Mouse (Mus musculus): ENCODE results near the gene B230219D22Rik. TPM values are rescaled to one million over a fixed set of nuclear protein-coding genes. Genes with fewer than 3 reads are reported as not detected.

The B230219D22Rik gene
- polyA plus RNA-seq, 1 experiment from 2014 or later = 74.6 TPM

DNA sequence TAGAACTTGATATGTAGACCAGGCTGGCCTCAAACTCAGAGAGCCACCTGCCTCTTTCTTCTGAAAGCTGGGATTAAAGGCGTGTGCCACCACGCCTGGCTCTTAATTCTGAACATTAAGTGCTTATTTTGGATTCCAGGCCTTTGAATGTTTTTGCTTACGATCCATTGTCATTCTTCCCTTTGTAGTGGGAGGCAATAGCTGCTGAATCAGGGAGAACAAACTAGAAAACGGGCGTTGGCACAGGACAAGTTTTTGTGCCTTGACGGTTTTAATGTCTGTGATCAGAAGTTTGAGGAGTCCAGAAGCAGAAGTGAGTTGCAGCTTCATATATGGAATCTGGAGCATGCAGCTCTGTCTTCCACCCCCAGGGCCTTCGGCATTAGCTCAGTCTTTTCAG lies 37.8 kb downstream of the B230219D22Rik start:
- 90% methylated on average over 7 of the region's 7 CpGs for WGBS
- Histone ChIP-seq H3K36me3 (no peaks in the 10 kb centered on the region), H3K9ac (no peak overlapping the region), H3K9me3 (replicated peaks) (no peaks in the 10 kb centered on the region), H3K4me1 (no peaks in the 10 kb centered on the region), H3K27me3 (no peaks in the 10 kb centered on the region), H3K4me3 (no peak overlapping the region), H3K4me2 (replicated peaks) (no peak overlapping the region), H3K27ac (no peak overlapping the region)
- ATAC-seq (ENCODE audit: low FRiP score) = no peak

DNA sequence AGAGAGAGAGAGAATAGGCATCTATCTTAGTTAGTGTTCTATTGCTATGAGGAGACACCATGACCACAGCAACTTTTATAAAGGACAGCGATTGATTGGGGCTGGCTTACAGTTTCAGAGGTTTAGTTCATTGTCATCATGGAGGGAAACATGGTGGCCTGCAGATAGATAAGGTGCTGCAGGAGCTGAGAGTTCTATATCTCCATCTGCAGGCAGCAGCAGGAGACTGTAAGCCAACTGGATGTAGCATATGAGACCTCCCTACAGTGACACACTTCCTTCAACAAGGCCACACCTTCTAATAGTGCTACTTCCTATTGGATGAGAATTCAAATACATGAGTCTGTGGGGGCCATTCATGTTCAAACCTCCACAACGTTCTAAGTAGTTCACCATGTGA lies 39.2 kb downstream of the B230219D22Rik start:
- no peaks in the 10 kb centered on the region for H3K9me3 ChIP-seq (replicated peaks)
- H3K4me3 ChIP-seq = no peak overlapping the region
- H3K36me3 ChIP-seq = no peaks in the 10 kb centered on the region
- 87% methylated on average over 2 of the region's 2 CpGs for WGBS
- no peak overlapping the region for H3K9ac ChIP-seq
- no peak overlapping the region for H3K4me2 ChIP-seq (replicated peaks)
- ATAC-seq (ENCODE audit: low FRiP score) = no peak
- no peaks in the 10 kb centered on the region for H3K27me3 ChIP-seq
- H3K27ac ChIP-seq = no peak overlapping the region
- H3K4me1 ChIP-seq = no peaks in the 10 kb centered on the region

DNA sequence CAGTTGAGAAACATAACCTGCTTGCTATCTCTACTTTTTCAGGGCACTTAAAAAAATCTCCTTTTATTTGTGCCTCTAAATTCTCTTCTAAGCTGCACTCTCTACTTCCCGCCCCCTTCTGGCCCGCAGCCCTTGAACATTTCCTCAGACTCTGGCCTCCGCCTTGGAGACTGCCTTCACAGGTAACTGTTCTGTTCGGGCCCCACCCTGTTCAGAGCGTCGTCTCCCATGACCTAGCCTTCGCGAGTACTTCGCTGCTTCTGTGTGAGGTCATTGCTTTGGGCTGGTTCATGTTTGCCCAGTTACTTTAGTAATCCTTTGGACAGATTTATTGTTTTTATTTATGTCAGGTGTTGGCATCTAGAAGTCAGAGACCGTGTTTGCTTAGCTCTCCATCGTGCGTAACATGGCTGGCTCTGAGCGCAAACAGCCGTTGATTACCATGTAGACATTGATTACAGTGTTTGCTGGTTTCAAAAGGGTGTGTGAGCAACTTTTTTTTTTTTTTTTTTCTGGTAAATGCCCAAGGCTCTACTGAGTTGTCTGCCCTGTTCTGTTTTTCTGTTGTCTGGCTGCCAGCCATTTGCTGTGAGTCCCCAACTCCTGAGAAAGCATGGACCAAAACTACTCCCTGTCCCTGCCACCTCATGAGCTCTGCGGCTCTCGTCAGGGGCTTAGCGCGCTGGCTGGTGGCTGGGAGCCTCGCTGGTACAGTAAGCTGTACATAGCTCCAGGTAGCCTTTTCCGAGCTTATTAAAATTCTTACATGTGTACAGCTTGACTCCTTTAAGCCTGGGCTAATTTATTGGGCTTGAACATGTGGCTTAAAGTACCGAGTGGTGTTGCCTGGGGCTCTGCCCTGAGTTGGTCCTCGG lies 40.9 kb downstream of the B230219D22Rik start:
- Histone ChIP-seq H3K36me3 (no peaks in the 10 kb centered on the region), H3K27ac (no peak overlapping the region), H3K4me3 (no peak overlapping the region), H3K9ac (no peak overlapping the region), H3K4me2 (replicated peaks) (no peak overlapping the region), H3K4me1 (no peaks in the 10 kb centered on the region), H3K27me3 (no peaks in the 10 kb centered on the region), H3K9me3 (replicated peaks) (no peaks in the 10 kb centered on the region)
- 88% methylated on average over 22 of the region's 22 CpGs for WGBS
- ATAC-seq (ENCODE audit: low FRiP score) = no peak

DNA sequence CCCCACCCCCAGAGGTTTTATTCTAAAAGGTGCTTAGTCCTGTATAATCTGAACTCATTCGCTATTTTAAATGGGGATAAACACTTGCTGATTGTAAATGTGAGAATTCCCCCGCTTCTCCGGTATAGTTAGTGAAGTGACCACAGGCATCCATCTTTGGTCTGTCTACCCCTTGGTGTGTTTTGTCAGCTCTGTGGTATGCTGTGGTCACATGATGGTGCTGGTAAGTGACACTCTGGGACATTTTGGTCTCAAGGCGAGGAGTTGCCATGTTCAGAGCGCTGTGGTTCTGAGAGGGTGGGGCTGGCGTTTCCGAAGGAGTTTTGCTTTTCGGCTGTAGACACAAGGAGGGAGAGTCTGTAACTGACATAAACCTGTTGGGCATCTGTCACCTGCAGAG lies 45.0 kb downstream of the B230219D22Rik start:
- Histone ChIP-seq H3K9ac (no peak overlapping the region), H3K9me3 (replicated peaks) (no peaks in the 10 kb centered on the region), H3K27ac (no peak overlapping the region), H3K4me3 (no peak overlapping the region), H3K36me3 (no peaks in the 10 kb centered on the region), H3K4me2 (replicated peaks) (no peak overlapping the region), H3K4me1 (no peaks in the 10 kb centered on the region), H3K27me3 (no peaks in the 10 kb centered on the region)
- WGBS = 92% methylated on average over 8 of the region's 8 CpGs
- ATAC-seq (ENCODE audit: low FRiP score) = no peak

DNA sequence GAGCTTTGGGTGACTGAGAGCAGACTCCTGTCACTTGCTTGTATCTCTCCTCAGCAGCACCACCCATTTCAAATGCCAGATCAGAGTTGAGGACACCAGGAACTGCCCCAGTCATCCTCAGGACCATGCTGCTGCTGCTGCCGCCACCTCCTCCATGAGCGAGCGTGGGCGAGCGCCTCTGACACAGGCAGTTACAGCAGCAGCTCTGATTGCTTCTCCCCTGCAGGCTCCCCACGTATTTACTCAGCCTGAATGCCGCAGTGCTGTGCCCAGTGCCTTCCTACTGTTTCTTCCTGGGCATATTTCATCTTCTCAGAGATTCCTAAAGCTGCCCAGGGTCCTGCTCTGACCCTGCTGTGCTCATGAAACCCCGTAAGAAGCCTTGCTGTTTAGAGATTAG lies 49.4 kb downstream of the B230219D22Rik start:
- 70% methylated on average over 8 of the region's 8 CpGs for WGBS

More for the DNA sequence above, 49.4 kb downstream of the B230219D22Rik start:
- no peaks in the 10 kb centered on the region for H3K9me3 ChIP-seq (replicated peaks)
- H3K4me3 ChIP-seq = no peak overlapping the region
- no peaks in the 10 kb centered on the region for H3K4me1 ChIP-seq
- no peak for ATAC-seq (ENCODE audit: low FRiP score)
- no peaks in the 10 kb centered on the region for H3K36me3 ChIP-seq
- H3K27me3 ChIP-seq = no peaks in the 10 kb centered on the region
- H3K9ac ChIP-seq = no peak overlapping the region
- H3K27ac ChIP-seq = no peak overlapping the region
- H3K4me2 ChIP-seq (replicated peaks) = no peak overlapping the region

Other genes with a start within 250 kb of the B230219D22Rik start
- gene Grk6, start 248.1 kb upstream of the B230219D22Rik start, polyA plus RNA-seq (2016; fragmentation: Nextera tagmentation; extraction: Ambion mirVana) = 48.9 and 54.4 TPM in 2 replicates
- gene Prr7, start 228.9 kb upstream of the B230219D22Rik start, polyA plus RNA-seq (2016; fragmentation: Nextera tagmentation; extraction: Ambion mirVana) = 1.1 and 1.5 TPM in 2 replicates
- 585 and 628 TPM in 2 replicates for gene Dbn1, start 205.0 kb upstream of the B230219D22Rik start, polyA plus RNA-seq (2016; fragmentation: Nextera tagmentation; extraction: Ambion mirVana)
- 154 and 158 TPM in 2 replicates for gene Pdlim7, start 179.4 kb upstream of the B230219D22Rik start, polyA plus RNA-seq (2016; fragmentation: Nextera tagmentation; extraction: Ambion mirVana)
- gene Dok3, start 163.8 kb upstream of the B230219D22Rik start, polyA plus RNA-seq (2016; fragmentation: Nextera tagmentation; extraction: Ambion mirVana) = 3.7 and 4.7 TPM in 2 replicates
- gene Ddx41, start 156.5 kb upstream of the B230219D22Rik start, polyA plus RNA-seq (2016; fragmentation: Nextera tagmentation; extraction: Ambion mirVana) = 64.0 and 64.6 TPM in 2 replicates
- 67.4 and 71.9 TPM in 2 replicates for gene Fam193b, start 122.0 kb upstream of the B230219D22Rik start, polyA plus RNA-seq (2016; fragmentation: Nextera tagmentation; extraction: Ambion mirVana)
- gene Tmed9, start 119.4 kb upstream of the B230219D22Rik start, polyA plus RNA-seq (2016; fragmentation: Nextera tagmentation; extraction: Ambion mirVana) = 113 and 128 TPM in 2 replicates
- 42.5 and 43.4 TPM in 2 replicates for gene B4galt7, start 93.2 kb upstream of the B230219D22Rik start, polyA plus RNA-seq (2016; fragmentation: Nextera tagmentation; extraction: Ambion mirVana)
- 74.1 and 75.9 TPM in 2 replicates for gene Caml, start 70.1 kb upstream of the B230219D22Rik start, polyA plus RNA-seq (2016; fragmentation: Nextera tagmentation; extraction: Ambion mirVana)
- gene Ddx46, start 58.1 kb upstream of the B230219D22Rik start, polyA plus RNA-seq (2016; fragmentation: Nextera tagmentation; extraction: Ambion mirVana) = 41.1 and 41.2 TPM in 2 replicates
- gene Txndc15, start 21.5 kb downstream of the B230219D22Rik start, polyA plus RNA-seq (2016; fragmentation: Nextera tagmentation; extraction: Ambion mirVana) = 105 and 110 TPM in 2 replicates
- gene Pcbd2, start 34.2 kb downstream of the B230219D22Rik start, polyA plus RNA-seq (2016; fragmentation: Nextera tagmentation; extraction: Ambion mirVana) = 32.1 and 34.1 TPM in 2 replicates
- gene Catsper3, start 91.4 kb downstream of the B230219D22Rik start, polyA plus RNA-seq (2016; fragmentation: Nextera tagmentation; extraction: Ambion mirVana) = not detected in 2 replicates
- gene Pitx1, start 143.1 kb downstream of the B230219D22Rik start, polyA plus RNA-seq (2016; fragmentation: Nextera tagmentation; extraction: Ambion mirVana) = 0.61 and 0.81 TPM in 2 replicates